Mouse (Mus musculus) midbrain, embryonic 14.5 days (tissue): ENCODE data around the gene Fbln2. TPM values are rescaled to one million over a fixed set of nuclear protein-coding genes. Genes with fewer than 3 reads are reported as not detected.

Experiments used
- ATAC-seq: fragments of 200-750 bp; cut with Nextera tagmentation; 2 replicates; pipeline ENCODE4 v1.8.0; 2017; ENCODE audit warnings: moderate number of reproducible peaks, moderate library complexity; ENCODE audit not compliant: low FRiP score, low TSS enrichment
- DNase-seq: peaks from one replicate; pipeline ENCODE4 v3.0.0-alpha.2; 2015
- H3K27ac ChIP-seq: fragments of 300-500 bp; sonication (generic); replicated peaks from 2 replicates; pipeline ENCODE4 v1.5.1; 2014; ENCODE audit warnings: mild to moderate bottlenecking, low read depth, low read length, moderate library complexity
- H3K27me3 ChIP-seq: fragments of 300-500 bp; sonication (generic); 2 replicates; pipeline ENCODE4 v1.6.1; 2014; ENCODE audit warnings: low read length, control low read depth, mixed read lengths; ENCODE audit not compliant: control insufficient read depth, insufficient read depth
- H3K36me3 ChIP-seq: fragments of 300-500 bp; sonication (generic); 2 replicates; pipeline ENCODE4 v1.6.1; 2014; ENCODE audit warnings: low read length, control low read depth; ENCODE audit not compliant: control insufficient read depth, insufficient read depth
- H3K4me1 ChIP-seq: fragments of 300-500 bp; sonication (generic); 2 replicates; pipeline ENCODE4 v1.6.1; 2014; ENCODE audit warnings: mild to moderate bottlenecking, antibody characterized with exemption, low read length, control low read depth; ENCODE audit not compliant: control insufficient read depth, insufficient read depth
- H3K4me2 ChIP-seq: fragments of 300-500 bp; sonication (generic); 2 replicates; pipeline ENCODE4 v1.6.1; 2014; ENCODE audit warnings: mild to moderate bottlenecking, low read length, moderate library complexity
- H3K4me3 ChIP-seq: fragments of 300-500 bp; sonication (generic); replicated peaks from 2 replicates; pipeline ENCODE4 v1.5.1; 2014; ENCODE audit warnings: low read depth, low read length
- H3K9ac ChIP-seq: fragments of 300-500 bp; sonication (generic); replicated peaks from 2 replicates; pipeline ENCODE4 v1.6.1; 2014; ENCODE audit warnings: mild to moderate bottlenecking, low read length, moderate library complexity
- H3K9me3 ChIP-seq: fragments of 300-500 bp; sonication (generic); 2 replicates; pipeline ENCODE4 v1.6.1; 2016; ENCODE audit warnings: low read length, control low read depth, mixed read lengths; ENCODE audit not compliant: control insufficient read depth
- WGBS: fragments of 180-500 bp; shearing (Covaris S2); extraction: QIAGEN DNeasy Blood & Tissue Kit; methylation state at CpG from one replicate; pipeline ENCODE4 v1.1.7; 2014; 5-methylcytosine and 5-hydroxymethylcytosine counted together
- polyA plus RNA-seq: library from polyadenylated mRNA; unstranded; fragments of >200 nt; fragmentation: Nextera tagmentation; extraction: Ambion mirVana; gene quantifications from 2 replicates; pipeline ENCODE4 v1.2.1, GENCODE M21; 2014

Fbln2 gene
- polyA plus RNA-seq, 1 experiment from 2014 or later: 12.0 TPM

GRCm38 (mm10) chr6:91200429-91201188 lies 11.6 kb upstream of the Fbln2 start:
- 29% methylated on average over 8 of the region's 8 CpGs for WGBS
- H3K4me1 ChIP-seq: no peaks in the 10 kb centered on the region
- no peaks in the 10 kb centered on the region for H3K27me3 ChIP-seq
- H3K4me3 ChIP-seq: no peak overlapping the region
- H3K4me2 ChIP-seq: no peak overlapping the region
- H3K9me3 ChIP-seq: no peaks in the 10 kb centered on the region
- H3K9ac ChIP-seq: no peak overlapping the region
- H3K27ac ChIP-seq: peak overlapping the region; percentile 49; the same call in 1 of the 2 replicates
- DNase-seq: peak; percentile 74
- H3K36me3 ChIP-seq: no peaks in the 10 kb centered on the region
- peak; percentile 63 for ATAC-seq

GRCm38 (mm10) chr6:91201881-91202341 lies 10.3 kb upstream of the Fbln2 start:
- no peak for DNase-seq
- Histone ChIP-seq H3K27ac (no peak overlapping the region), H3K4me2 (no peak overlapping the region), H3K4me3 (no peak overlapping the region), H3K9ac (no peak overlapping the region), H3K27me3 (no peaks in the 10 kb centered on the region), H3K9me3 (no peaks in the 10 kb centered on the region), H3K4me1 (no peaks in the 10 kb centered on the region), H3K36me3 (no peaks in the 10 kb centered on the region)
- no peak for ATAC-seq
- WGBS: 82% methylated on average over 8 of the region's 8 CpGs

- 87% methylated on average over 4 of the region's 4 CpGs for WGBS
- no peak for ATAC-seq
- Histone ChIP-seq H3K9me3 (no peaks in the 10 kb centered on the region), H3K4me1 (no peaks in the 10 kb centered on the region), H3K4me2 (no peak overlapping the region), H3K27me3 (no peaks in the 10 kb centered on the region), H3K36me3 (no peaks in the 10 kb centered on the region), H3K9ac (no peak overlapping the region), H3K4me3 (no peak overlapping the region), H3K27ac (no peak overlapping the region)
- DNase-seq: no peak
These were observed 9.7 kb upstream of the Fbln2 start for GRCm38 (mm10) chr6:91202571-91202970.

GRCm38 (mm10) chr6:91205346-91205745 lies 6.9 kb upstream of the Fbln2 start:
- no peaks in the 10 kb centered on the region for H3K9me3 ChIP-seq
- no peak overlapping the region for H3K4me3 ChIP-seq
- H3K4me2 ChIP-seq: no peak overlapping the region
- no peaks in the 10 kb centered on the region for H3K36me3 ChIP-seq
- DNase-seq: no peak
- H3K9ac ChIP-seq: no peak overlapping the region
- 89% methylated on average over 3 of the region's 3 CpGs for WGBS
- H3K27ac ChIP-seq: no peak overlapping the region
- no peaks in the 10 kb centered on the region for H3K4me1 ChIP-seq
- ATAC-seq: no peak
- no peaks in the 10 kb centered on the region for H3K27me3 ChIP-seq

- no peak overlapping the region for H3K4me2 ChIP-seq
- no peaks in the 10 kb centered on the region for H3K4me1 ChIP-seq
- no peak overlapping the region for H3K27ac ChIP-seq
- no peaks in the 10 kb centered on the region for H3K27me3 ChIP-seq
- 80% methylated on average over 5 of the region's 5 CpGs for WGBS
- H3K9ac ChIP-seq: no peak overlapping the region
- H3K4me3 ChIP-seq: no peak overlapping the region
- DNase-seq (no peak), ATAC-seq (no peak)
- H3K36me3 ChIP-seq: no peaks in the 10 kb centered on the region
- no peaks in the 10 kb centered on the region for H3K9me3 ChIP-seq
These were observed 6.5 kb upstream of the Fbln2 start for GRCm38 (mm10) chr6:91205791-91206190.

GRCm38 (mm10) chr6:91207491-91207890 lies 4.8 kb upstream of the Fbln2 start:
- H3K4me1 ChIP-seq: 0 out of 2 replicates have a peak, but pooled peaks cover 1% of the 10 kb centered on the region
- H3K36me3 ChIP-seq: no peaks in the 10 kb centered on the region
- WGBS: 69% methylated on average over 3 of the region's 3 CpGs
- DNase-seq: no peak
- H3K27me3 ChIP-seq: no peaks in the 10 kb centered on the region
- H3K4me2 ChIP-seq: no peak overlapping the region
- no peaks in the 10 kb centered on the region for H3K9me3 ChIP-seq
- no peak overlapping the region for H3K9ac ChIP-seq
- ATAC-seq: no peak
- no peak overlapping the region for H3K27ac ChIP-seq
- no peak overlapping the region for H3K4me3 ChIP-seq

- H3K4me1 ChIP-seq: peaks cover 8% of the 10 kb centered on the region; the same call in 1 of the 2 replicates
- no peak overlapping the region for H3K4me3 ChIP-seq
- H3K4me2 ChIP-seq: no peak overlapping the region
- H3K9ac ChIP-seq: no peak overlapping the region
- ATAC-seq: 0 out of 2 replicates have a peak, but pooled peaks have one; percentile 34
- no peaks in the 10 kb centered on the region for H3K27me3 ChIP-seq
- H3K36me3 ChIP-seq: no peaks in the 10 kb centered on the region
- 0% methylated on average over 2 of the region's 2 CpGs for WGBS
- no peaks in the 10 kb centered on the region for H3K9me3 ChIP-seq
- no peak overlapping the region; the same call in 1 of the 2 replicates for H3K27ac ChIP-seq
- DNase-seq: no peak
These were observed 2.5 kb upstream of the Fbln2 start for GRCm38 (mm10) chr6:91209780-91210179.

- no peak for DNase-seq
- Histone ChIP-seq H3K9me3 (no peaks in the 10 kb centered on the region), H3K4me2 (no peak overlapping the region), H3K9ac (no peak overlapping the region), H3K4me3 (no peak overlapping the region), H3K27ac (no peak overlapping the region), H3K4me1 (peaks cover 8% of the 10 kb centered on the region; the same call in 1 of the 2 replicates), H3K36me3 (no peaks in the 10 kb centered on the region), H3K27me3 (no peaks in the 10 kb centered on the region)
- ATAC-seq: no peak
- WGBS: 85% methylated on average over 3 of the region's 3 CpGs
These were observed 1.4 kb upstream of the Fbln2 start for GRCm38 (mm10) chr6:91210852-91211251.

- Histone ChIP-seq H3K27me3 (no peaks in the 10 kb centered on the region), H3K27ac (no peak overlapping the region), H3K9me3 (no peaks in the 10 kb centered on the region), H3K9ac (peak overlapping the region; percentile 24; the same call in 1 of the 2 replicates), H3K4me2 (peak overlapping the region; percentile 53), H3K4me3 (peak overlapping the region; percentile 25), H3K4me1 (peaks cover 8% of the 10 kb centered on the region; the same call in 1 of the 2 replicates), H3K36me3 (no peaks in the 10 kb centered on the region)
- WGBS: 1% methylated on average over 29 of the region's 29 CpGs
- peak; percentile 72 for DNase-seq
- peak; percentile 31; the same call in 1 of the 2 replicates for ATAC-seq
These were observed 316 bp downstream of the Fbln2 start for GRCm38 (mm10) chr6:91212571-91212970.
